Mouse (Mus musculus) thymus, postnatal 4 days (tissue): ENCODE measurements at regions not wholly inside any gene's neighbourhood (a gene's known extent, or its start where the extent isn't known, plus 50 kb on each side); places are given as distances from the start of the nearest gene placed in this dataset.
"Not testable (repeated sequence)": the region's sequence is repeated elsewhere in the genome, so short reads cannot be mapped to it uniquely, and the experiment has no call there.

Source experiments
- DNase-seq: peaks from one replicate; pipeline ENCODE4 v3.0.0; 2021

DNA sequence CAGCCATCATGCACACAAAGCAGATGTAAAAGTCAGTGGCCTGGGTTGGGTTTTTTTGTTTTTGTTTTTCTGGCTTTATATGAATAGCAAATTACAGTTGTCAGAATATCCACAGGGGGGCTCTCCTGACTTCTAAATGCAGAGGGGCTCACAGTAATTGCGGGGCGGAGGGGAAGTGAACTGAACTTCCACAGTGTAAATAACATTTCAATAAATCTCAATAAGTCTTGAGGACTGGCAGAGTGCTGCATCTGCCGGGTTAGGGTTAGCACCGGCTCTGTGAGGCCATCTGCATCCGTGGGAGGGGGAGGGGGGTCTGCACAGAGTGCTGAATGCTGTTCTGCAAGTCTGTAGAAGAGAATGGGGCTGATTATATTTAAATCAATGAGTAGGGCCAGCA is 50.3 kb upstream of the Arl4c start:
- DNase-seq: no peak

GRCm38 (mm10) chr1:88756658-88757057 is 54.6 kb upstream of the Arl4c start:
- DNase-seq: peak; percentile 68

GRCm38 (mm10) chr1:88757162-88757561 is 55.1 kb upstream of the Arl4c start:
- DNase-seq: no peak

DNA sequence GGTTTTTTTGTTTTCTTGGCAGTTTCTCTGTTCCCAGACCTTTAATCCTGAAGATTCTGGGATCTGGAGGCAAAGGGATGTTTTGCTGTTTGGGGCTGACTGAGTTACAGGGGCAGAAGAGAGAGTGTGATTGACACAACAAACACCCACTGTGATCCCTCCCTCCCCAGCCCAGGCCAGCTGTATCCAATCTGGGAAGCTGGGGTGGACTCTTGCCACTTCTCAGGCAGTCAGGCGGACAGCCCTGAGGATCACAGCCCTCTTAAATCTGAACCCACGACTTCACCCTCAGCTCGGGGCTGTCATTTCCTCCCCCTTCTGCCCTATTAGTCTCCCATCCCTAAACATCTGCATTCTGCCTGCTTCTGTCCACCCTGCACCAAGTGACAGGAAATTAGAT is 55.7 kb upstream of the Arl4c start:
- no peak for DNase-seq

DNA sequence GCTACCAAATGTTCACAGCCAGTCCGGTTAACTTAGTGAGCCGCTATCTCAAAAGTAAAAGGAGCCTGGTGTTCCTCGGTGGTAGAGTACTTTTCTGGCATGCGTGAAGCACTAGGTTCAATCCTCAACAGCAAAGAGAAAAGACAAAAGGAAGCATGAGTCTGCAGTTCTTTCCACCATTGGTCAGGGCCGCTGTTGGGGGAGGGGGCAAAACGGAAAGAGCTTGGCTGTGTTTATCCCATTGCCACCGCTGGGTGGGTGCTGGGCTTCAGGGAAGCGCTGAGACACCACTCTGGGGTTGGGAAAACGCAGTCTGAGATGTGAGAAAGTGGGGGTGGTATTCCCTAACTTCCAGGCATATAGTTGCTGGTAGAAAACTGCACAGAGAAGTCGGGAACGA is 58.6 kb upstream of the Arl4c start:
- DNase-seq: no peak

GRCm38 (mm10) chr1:88761121-88761520 is 59.1 kb upstream of the Arl4c start:
- DNase-seq: no peak

GRCm38 (mm10) chr1:88763725-88764364 is 61.8 kb upstream of the Arl4c start:
- DNase-seq: peak; percentile 47

DNA sequence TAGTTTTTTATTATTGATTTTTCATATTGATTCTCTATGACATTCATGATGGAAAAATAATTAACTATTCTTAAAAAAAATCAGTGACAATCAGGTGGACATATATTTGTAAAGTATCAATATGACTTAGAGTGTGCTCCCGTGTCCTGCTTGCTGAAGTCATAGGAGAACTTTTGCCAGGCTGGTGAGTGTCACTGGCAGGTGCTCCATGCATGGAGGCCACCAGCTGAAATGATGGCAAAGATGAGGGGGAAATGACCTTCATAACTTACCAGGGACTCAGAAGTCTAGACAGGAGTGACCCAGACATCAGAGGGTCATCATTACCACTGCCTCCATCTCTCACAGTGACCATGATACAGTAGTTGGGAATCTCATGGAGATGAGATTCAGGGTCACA is 62.5 kb upstream of the Arl4c start:
- DNase-seq: no peak

- peak; percentile 26 for DNase-seq
Measured at GRCm38 (mm10) chr1:88777009-88777408, 75.0 kb upstream of the Arl4c start.

GRCm38 (mm10) chr1:88780262-88780661 is 78.2 kb upstream of the Arl4c start:
- no peak for DNase-seq

- no peak for DNase-seq
Measured at GRCm38 (mm10) chr1:88783083-88783482, 81.1 kb upstream of the Arl4c start.

- no peak for DNase-seq
Measured at GRCm38 (mm10) chr1:88784866-88785620, 83.0 kb upstream of the Arl4c start.

DNA sequence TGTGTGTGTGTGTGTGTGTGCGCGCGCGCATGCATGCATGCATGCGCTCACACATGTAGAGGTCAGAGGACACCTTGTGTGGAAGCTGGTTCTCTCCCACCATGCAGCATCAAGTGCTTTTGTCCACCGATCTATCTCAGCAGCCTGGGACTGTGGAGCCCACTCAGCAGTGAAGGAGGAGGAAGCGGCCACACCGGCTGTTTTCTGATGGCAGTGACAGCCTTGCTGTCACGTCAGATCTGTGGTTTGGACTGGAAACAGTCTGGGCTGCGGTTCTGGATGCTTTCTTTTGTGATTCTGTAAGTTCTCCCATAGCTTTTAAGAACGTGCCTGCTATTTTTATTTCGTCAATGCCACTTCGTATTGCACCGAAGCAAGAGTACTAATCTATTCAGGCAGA is 84.0 kb upstream of the Arl4c start:
- DNase-seq: no peak

- DNase-seq: no peak
Measured at GRCm38 (mm10) chr1:88790674-88791073, 88.7 kb upstream of the Arl4c start.

- no peak for DNase-seq
Measured at GRCm38 (mm10) chr1:88794926-88795325, 92.9 kb upstream of the Arl4c start.

GRCm38 (mm10) chr1:88798473-88798872 is 96.5 kb upstream of the Arl4c start:
- no peak for DNase-seq

- DNase-seq: no peak
Measured at GRCm38 (mm10) chr1:88798874-88799273, 96.9 kb upstream of the Arl4c start.

DNA sequence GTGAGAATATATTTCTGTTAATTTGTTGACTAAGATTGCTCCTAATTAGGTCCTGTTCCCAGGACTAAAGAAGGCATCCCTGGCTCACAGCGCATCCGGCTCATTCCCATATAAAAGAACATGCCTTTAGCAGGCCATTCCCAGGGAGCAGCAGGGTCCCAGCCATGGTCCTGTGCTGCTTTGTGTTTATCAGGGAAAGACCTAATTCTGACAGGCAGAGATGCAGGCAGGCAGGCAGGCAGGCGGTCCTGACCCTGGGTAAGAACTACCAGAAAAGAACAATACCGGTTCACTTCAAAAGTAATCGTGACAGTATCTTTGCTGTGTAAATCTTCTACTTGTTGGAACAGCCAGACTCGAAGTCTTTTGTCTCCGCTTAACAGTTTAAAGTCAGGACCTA is 97.3 kb upstream of the Arl4c start:
- no peak for DNase-seq

DNA sequence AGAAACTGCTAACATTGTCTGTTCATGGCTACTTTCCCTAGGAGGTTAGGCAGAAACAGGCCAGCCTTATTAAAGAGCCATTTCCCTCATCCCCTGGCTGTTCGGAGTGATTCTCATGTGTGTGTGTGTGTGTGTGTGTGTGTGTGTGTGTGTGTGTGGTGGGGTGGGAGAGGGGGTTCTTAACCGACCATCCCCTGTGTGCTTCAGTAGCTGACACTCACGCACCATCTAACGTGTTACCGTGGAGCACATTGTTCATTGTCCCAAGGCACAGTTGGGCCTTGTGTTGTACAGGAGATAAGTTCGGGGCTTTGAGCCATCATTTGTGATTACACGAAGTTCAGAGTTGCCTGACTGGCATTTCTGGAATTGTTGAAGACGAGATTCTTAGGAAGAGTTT is 97.8 kb upstream of the Arl4c start:
- DNase-seq: no peak

- no peak for DNase-seq
Measured at GRCm38 (mm10) chr1:88800411-88800810, 98.4 kb upstream of the Arl4c start.

DNA sequence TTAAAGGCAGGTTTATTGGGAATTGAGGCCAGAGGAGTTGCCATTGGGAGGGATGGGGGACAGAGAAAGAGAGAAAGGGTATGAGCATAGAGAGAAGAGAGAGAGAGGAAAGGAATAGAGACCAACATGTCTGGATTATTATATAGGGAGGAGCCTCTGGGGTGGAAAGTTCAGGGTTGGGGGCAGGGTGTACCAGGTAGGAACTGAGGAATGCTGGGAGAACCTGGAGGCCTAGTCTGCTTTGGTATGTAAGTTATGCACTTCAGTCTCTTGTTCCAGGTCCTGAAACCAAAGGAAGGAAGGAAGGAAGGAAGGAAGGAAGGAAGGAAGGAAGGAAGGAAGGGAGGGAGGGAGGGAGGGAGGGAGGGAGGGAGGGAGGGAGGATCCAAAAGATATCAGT is 99.1 kb upstream of the Arl4c start:
- not testable (repeated sequence) for DNase-seq

GRCm38 (mm10) chr1:88806960-88807359 is 104.9 kb upstream of the Arl4c start:
- peak; percentile 28 for DNase-seq

DNA sequence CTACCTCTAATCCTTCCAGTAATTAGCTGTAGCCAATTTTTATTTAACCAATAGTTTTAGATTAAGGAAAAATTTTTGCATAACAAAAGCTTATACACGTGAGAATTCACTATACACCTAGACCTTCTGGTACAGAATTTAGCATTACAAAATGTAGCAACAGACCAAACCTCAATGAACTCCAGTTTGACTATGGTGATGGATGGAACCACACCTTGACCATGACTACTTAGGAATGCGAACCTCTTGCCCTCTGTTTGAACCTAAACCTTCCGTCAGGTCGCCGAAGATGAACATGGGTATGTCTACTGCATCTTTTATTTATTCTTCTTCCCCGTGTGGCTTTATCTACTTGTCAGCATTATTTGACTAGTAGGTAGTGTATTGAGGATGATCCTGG is 105.9 kb upstream of the Arl4c start:
- DNase-seq: no peak

GRCm38 (mm10) chr1:88808508-88808907 is 106.5 kb upstream of the Arl4c start:
- DNase-seq: no peak

- DNase-seq: no peak
Measured at GRCm38 (mm10) chr1:88809756-88810155, 107.7 kb upstream of the Arl4c start.
